ENCODE assay signal across 8 mouse cellular contexts in genomic region chr9:24770149-24770940, GRCm38 (mm10). TPM values are rescaled to one million over a fixed set of nuclear protein-coding genes. Genes with fewer than 3 reads are reported as not detected.
A peak's percentile ranks its signal among the peaks of the same experiment; 100 is the strongest.
DNase-seq lines count a peak whose midpoint lies in the region; ATAC-seq and TF ChIP-seq lines count a peak whose summit lies in the region.

No protein-coding gene starts in this region.

- peaks cover 2% of the 10 kb centered on the region for H3K27me3 ChIP-seq in testis, adult 2 months (ENCODE audit: control insufficient read depth, insufficient read depth, low read length)
- H3K27me3 ChIP-seq in heart, embryonic 14.5 days (ENCODE audit: control insufficient read depth, insufficient read depth, low read length), result no peaks in the 10 kb centered on the region
- H3K27me3 ChIP-seq in liver, adult 2 months (ENCODE audit: control insufficient read depth, insufficient read depth, low read length), result peaks cover 19% of the 10 kb centered on the region
- peaks cover 13% of the 10 kb centered on the region for H3K27me3 ChIP-seq in thymus, adult 2 months (ENCODE audit: control insufficient read depth, insufficient read depth, low read length)

- peak overlapping the region; percentile 100 for H3K9ac ChIP-seq in heart, embryonic 14.5 days (ENCODE audit: low read length)
- peak overlapping the region; percentile 53 for H3K9ac ChIP-seq in liver, adult 2 months (ENCODE audit: low read depth, low read length)

- H3K4me1 ChIP-seq in testis, adult 2 months (ENCODE audit: control insufficient read depth, insufficient read depth, low read length), result peaks cover 19% of the 10 kb centered on the region
- H3K4me1 ChIP-seq in heart, embryonic 14.5 days (ENCODE audit: control insufficient read depth in 2 of 2, insufficient read depth in 2 of 2, low read length in 2 of 2), result peaks cover 0 to 17% of the 10 kb centered on the region in 2 experiments; a peak in 2 of 4 replicates
- peaks cover 3% of the 10 kb centered on the region; the same call in 1 of the 2 replicates for H3K4me1 ChIP-seq in liver, adult 2 months (ENCODE audit: control insufficient read depth, insufficient read depth, low read length)
- no peaks in the 10 kb centered on the region for H3K4me1 ChIP-seq in thymus, adult 2 months (replicated peaks; ENCODE audit: control insufficient read depth, insufficient read depth, low read length)

- no peak for TF ChIP-seq CTCF in testis, adult 2 months (IDR thresholded peaks at IDR 0.05; ENCODE audit: control insufficient read depth, insufficient read depth, insufficient replicate concordance, low read depth, low read length)
- TF ChIP-seq CTCF in liver, adult 2 months (IDR thresholded peaks at IDR 0.05; ENCODE audit: low read depth, low read length), result no peak
- TF ChIP-seq CTCF in thymus, adult 2 months (IDR thresholded peaks at IDR 0.05; ENCODE audit: borderline replicate concordance, control insufficient read depth, extremely low read depth, insufficient read depth, low read length, poor library complexity), result no peak

- H3K4me3 ChIP-seq in testis, adult 2 months (ENCODE audit: control insufficient read depth, low read depth, low read length), result peak overlapping the region; percentile 14
- H3K4me3 ChIP-seq in heart, embryonic 14.5 days (ENCODE audit: control insufficient read depth in 1 of 2, insufficient read depth in 1 of 2, low read depth in 1 of 2, low read length in 2 of 2), result peak overlapping the region; percentile 88 to 96
- H3K4me3 ChIP-seq in liver, adult 2 months (ENCODE audit: insufficient read depth, low read depth, low read length), result peak overlapping the region; percentile 32
- no peak overlapping the region; the same call in 1 of the 2 replicates for H3K4me3 ChIP-seq in thymus, adult 2 months (ENCODE audit: control insufficient read depth, insufficient read depth, low read length)

- WGBS in heart, embryonic 14.5 days, result under 1% methylated on average over 41 of the region's 41 CpGs
- WGBS in liver, adult 2 months, result 3% methylated on average over 41 of the region's 41 CpGs
- 5% methylated on average over 41 of the region's 41 CpGs for WGBS in thymus, adult 2 months

- H3K79me2 ChIP-seq in liver, adult 2 months (ENCODE audit: control insufficient read depth, insufficient read depth, low read length), result no peaks in the 10 kb centered on the region

- ATAC-seq in heart, embryonic 14.5 days (ENCODE audit: insufficient number of reproducible peaks, insufficient read depth, low FRiP score, low read depth), result no peak

- no peaks in the 10 kb centered on the region for H3K36me3 ChIP-seq in testis, adult 2 months (ENCODE audit: control insufficient read depth, insufficient read depth, low read length)
- peaks cover 59% of the 10 kb centered on the region for H3K36me3 ChIP-seq in heart, embryonic 14.5 days (ENCODE audit: control insufficient read depth, insufficient read depth, low read length)
- no peaks in the 10 kb centered on the region for H3K36me3 ChIP-seq in liver, adult 2 months (ENCODE audit: control insufficient read depth, insufficient read depth, low read length)
- H3K36me3 ChIP-seq in thymus, adult 2 months (ENCODE audit: control insufficient read depth, insufficient read depth, low read length), result no peaks in the 10 kb centered on the region

- H3K9me3 ChIP-seq in heart, embryonic 14.5 days (ENCODE audit: control insufficient read depth, low read length), result no peaks in the 10 kb centered on the region

- H3K4me2 ChIP-seq in heart, embryonic 14.5 days (ENCODE audit: low read length), result peak overlapping the region; percentile 92

- H3K27ac ChIP-seq in testis, adult 2 months (ENCODE audit: control insufficient read depth, insufficient read depth, low read depth, low read length), result no peak overlapping the region
- H3K27ac ChIP-seq in heart, embryonic 14.5 days (replicated peaks in 1 of 2; ENCODE audit: control insufficient read depth in 1 of 2, insufficient read depth in 1 of 2, low read depth in 2 of 2, low read length in 2 of 2), result peak overlapping the region; percentile 97 to 99
- no peak overlapping the region for H3K27ac ChIP-seq in liver, adult 2 months (replicated peaks; ENCODE audit: insufficient read depth, low read depth, low read length)
- no peak overlapping the region for H3K27ac ChIP-seq in thymus, adult 2 months (ENCODE audit: control insufficient read depth, insufficient read depth, low read length)

- TF ChIP-seq POLR2A in testis, adult 2 months (IDR thresholded peaks at IDR 0.05; ENCODE audit: control insufficient read depth, low read depth, low read length), result no peak
- no peak for TF ChIP-seq POLR2A in liver, adult 2 months (IDR thresholded peaks at IDR 0.05; ENCODE audit: extremely low read depth, insufficient read depth, low read length)
- no peak for TF ChIP-seq POLR2A in thymus, adult 2 months (IDR thresholded peaks at IDR 0.05; ENCODE audit: control insufficient read depth, extremely low read depth, insufficient read depth, low read length, poor library complexity)

- DNase-seq in testis, postnatal 14 days (ENCODE audit: low spot score), result no peak
- no peak for DNase-seq in liver, adult 2 months (ENCODE audit: extremely low read depth, low read depth, low spot score)
- no peak for DNase-seq in spleen, postnatal 4 days (ENCODE audit: low spot score in 2 of 2)
- DNase-seq in thymus, adult 2 months, result no peak
- DNase-seq in adipocyte (ENCODE audit: low spot score), result no peak
- DNase-seq in c-Kit-positive CD71-positive TER-119-positive erythroid progenitor cells, embryonic 14.5 days (ENCODE audit: low spot score), result no peak

RNA-seq across cellular contexts. Expression of gene Tbx20, which starts 3.8 kb away (rescaled TPM):
- 0.01 TPM in 2 replicates for polyA plus RNA-seq in testis, adult 2 months (2012; rRNA removed)
- 69.0 and 80.6 TPM in 2 replicates for polyA plus RNA-seq in heart, embryonic 14.5 days (2014; fragmentation: Nextera tagmentation; extraction: Ambion mirVana)
- total RNA-seq in liver, adult 2 months (2014; rRNA removed), result 2.2 and 3.0 TPM in 2 replicates
- 0.52 and 0.67 TPM in 2 replicates for polyA plus RNA-seq in liver, adult 2 months (2012; rRNA removed)
- 0.11 and 1.6 TPM in 2 replicates for polyA plus RNA-seq in thymus, adult 2 months (2012; rRNA removed)

Comparison
In these comparisons a context has a peak if more than half of its experiments do, and no peak if none do; other contexts are left out.
1. H3K27ac ChIP-seq: peak in heart, embryonic 14.5 days (2 of 2); none in testis, adult 2 months (single experiment), liver, adult 2 months (single experiment) and thymus, adult 2 months (single experiment).
2. RNA of gene Tbx20, which starts 3.8 kb away (polyA plus RNA-seq): 69.0 to 80.6 TPM in heart, embryonic 14.5 days; 0.11 to 1.6 TPM in thymus, adult 2 months, 0.52 to 0.67 TPM in liver, adult 2 months and 0.01 TPM in testis, adult 2 months; every median in the first group is over 10 times any median in the second.